Mouse (Mus musculus): ENCODE measurements at regions not wholly inside any gene's neighbourhood (a gene's known extent, or its start where the extent isn't known, plus 50 kb on each side); places are given as distances from the start of the nearest gene placed in this dataset.
A peak's percentile ranks its signal among the peaks of the same experiment; 100 is the strongest.

- DNase-seq (ENCODE audit: extremely low spot score, low spot score): no peak
Observed at GRCm38 (mm10) chr3:102574320-102574719, 104.6 kb downstream of the Ngf start.

- no peak for DNase-seq (ENCODE audit: extremely low spot score, low spot score)
Observed at GRCm38 (mm10) chr3:102576896-102577295, 107.2 kb downstream of the Ngf start.

- no peak for DNase-seq (ENCODE audit: extremely low spot score, low spot score)
Observed at GRCm38 (mm10) chr3:102581830-102582229, 112.1 kb downstream of the Ngf start.

- peak; percentile 11 for DNase-seq (ENCODE audit: extremely low spot score, low spot score)
Observed at GRCm38 (mm10) chr3:102585136-102585535, 115.4 kb downstream of the Ngf start.

GRCm38 (mm10) chr3:102586221-102586620, 116.5 kb downstream of the Ngf start:
- DNase-seq (ENCODE audit: extremely low spot score, low spot score): peak; percentile 10

- no peak for DNase-seq (ENCODE audit: extremely low spot score, low spot score)
Observed at GRCm38 (mm10) chr3:102592041-102592440, 122.3 kb downstream of the Ngf start.

- DNase-seq (ENCODE audit: extremely low spot score, low spot score): no peak
Observed at GRCm38 (mm10) chr3:102596944-102597551, 127.3 kb downstream of the Ngf start.

GRCm38 (mm10) chr3:102599061-102599460, 129.3 kb downstream of the Ngf start:
- no peak for DNase-seq (ENCODE audit: extremely low spot score, low spot score)

GRCm38 (mm10) chr3:102602766-102603165, 131.6 kb upstream of the Tspan2 start:
- DNase-seq (ENCODE audit: extremely low spot score, low spot score): no peak

- DNase-seq (ENCODE audit: extremely low spot score, low spot score): no peak
Observed at GRCm38 (mm10) chr3:102605284-102605683, 129.0 kb upstream of the Tspan2 start.

GRCm38 (mm10) chr3:102610970-102611369, 123.4 kb upstream of the Tspan2 start:
- no peak for DNase-seq (ENCODE audit: extremely low spot score, low spot score)

- no peak for DNase-seq (ENCODE audit: extremely low spot score, low spot score)
Observed at GRCm38 (mm10) chr3:102611398-102612366, 122.6 kb upstream of the Tspan2 start.

GRCm38 (mm10) chr3:102619666-102620377, 114.5 kb upstream of the Tspan2 start:
- no peak for DNase-seq (ENCODE audit: extremely low spot score, low spot score)

GRCm38 (mm10) chr3:102636076-102636475, 98.3 kb upstream of the Tspan2 start:
- DNase-seq (ENCODE audit: extremely low spot score, low spot score): no peak

- no peak for DNase-seq (ENCODE audit: extremely low spot score, low spot score)
Observed at GRCm38 (mm10) chr3:102636674-102637073, 97.7 kb upstream of the Tspan2 start.

- no peak for DNase-seq (ENCODE audit: extremely low spot score, low spot score)
Observed at GRCm38 (mm10) chr3:102644276-102644940, 89.9 kb upstream of the Tspan2 start.

- DNase-seq (ENCODE audit: extremely low spot score, low spot score): no peak
Observed at GRCm38 (mm10) chr3:102648450-102648849, 85.9 kb upstream of the Tspan2 start.

GRCm38 (mm10) chr3:102654962-102655361, 79.4 kb upstream of the Tspan2 start:
- no peak for DNase-seq (ENCODE audit: extremely low spot score, low spot score)

GRCm38 (mm10) chr3:102657116-102657515, 77.2 kb upstream of the Tspan2 start:
- DNase-seq (ENCODE audit: extremely low spot score, low spot score): peak; percentile 35

GRCm38 (mm10) chr3:102657531-102658060, 76.7 kb upstream of the Tspan2 start:
- DNase-seq (ENCODE audit: extremely low spot score, low spot score): no peak

GRCm38 (mm10) chr3:102659352-102659751, 75.0 kb upstream of the Tspan2 start:
- DNase-seq (ENCODE audit: extremely low spot score, low spot score): no peak

Measured in neural tube, embryonic 10.5 days (tissue).